Comparison of ENCODE assay signal across 13 mouse cellular contexts in genomic region chr11:120313906-120314685, GRCm38 (mm10). TPM values are rescaled to one million over a fixed set of nuclear protein-coding genes. Genes with fewer than 3 reads are reported as not detected.
DNase-seq lines count a peak whose midpoint lies in the region; ATAC-seq and TF ChIP-seq lines count a peak whose summit lies in the region.
"Had no signal": no experiment of that assay in that cellular context is flagged by ENCODE, and none has a peak within 500 bp of the region (broad histone marks: within the 10 kb centered on the region; RNA-seq: fewer than 3 reads in every experiment).

No protein-coding gene starts in this region.

- H3K9me3 ChIP-seq in heart, embryonic 10.5 days = no peaks in the 10 kb centered on the region
- no peaks in the 10 kb centered on the region for H3K9me3 ChIP-seq in heart, embryonic 12.5 days (replicated peaks)
- no peaks in the 10 kb centered on the region for H3K9me3 ChIP-seq in megakaryocyte, embryonic 14.5 days
- H3K9me3 ChIP-seq in limb, embryonic 10.5 days (replicated peaks) = no peaks in the 10 kb centered on the region
- no peaks in the 10 kb centered on the region for H3K9me3 ChIP-seq in neural tube, embryonic 15.5 days (replicated peaks)
- H3K9me3 ChIP-seq: embryonic facial prominence, embryonic 12.5 days; liver, embryonic 13.5 days had no signal

- ATAC-seq in heart, embryonic 12.5 days (ENCODE audit: insufficient number of reproducible peaks, low FRiP score) = no peak
- ATAC-seq in megakaryocyte, adult 5-6 weeks (ENCODE audit: poor library complexity, severe bottlenecking) = no peak
- ATAC-seq in neural tube, embryonic 15.5 days (ENCODE audit: low FRiP score) = no peak

- no peak overlapping the region for H3K4me2 ChIP-seq in heart, embryonic 12.5 days
- no peak overlapping the region for H3K4me2 ChIP-seq in neural tube, embryonic 15.5 days

- H3K9ac ChIP-seq in heart, embryonic 12.5 days = no peak overlapping the region
- no peak overlapping the region for H3K9ac ChIP-seq in neural tube, embryonic 15.5 days (replicated peaks)
- H3K9ac ChIP-seq: embryonic facial prominence, embryonic 12.5 days had no signal

- TF ChIP-seq CTCF in left cerebral cortex, adult 2 months (IDR thresholded peaks at IDR 0.05) = no peak

- intact Hi-C loops in left cerebral cortex, adult 2 months (cut with DNase I) = loop anchor here (5.0 kb wide), 1 partner anchor 33 kb away; the partner anchor contains the start of gene Actg1

- H3K36me3 ChIP-seq in heart, embryonic 10.5 days = no peaks in the 10 kb centered on the region
- no peaks in the 10 kb centered on the region for H3K36me3 ChIP-seq in heart, embryonic 12.5 days
- no peaks in the 10 kb centered on the region for H3K36me3 ChIP-seq in megakaryocyte, embryonic 14.5 days (replicated peaks; ENCODE audit: low read length)
- no peaks in the 10 kb centered on the region for H3K36me3 ChIP-seq in limb, embryonic 10.5 days
- H3K36me3 ChIP-seq in neural tube, embryonic 15.5 days = no peaks in the 10 kb centered on the region
- H3K36me3 ChIP-seq: embryonic facial prominence, embryonic 12.5 days; liver, embryonic 13.5 days had no signal

- H3K4me1 ChIP-seq in heart, embryonic 10.5 days = peaks cover 53% of the 10 kb centered on the region
- H3K4me1 ChIP-seq in heart, embryonic 12.5 days (replicated peaks) = peaks cover 44% of the 10 kb centered on the region
- H3K4me1 ChIP-seq in megakaryocyte, embryonic 14.5 days = peaks cover 58% of the 10 kb centered on the region
- H3K4me1 ChIP-seq in limb, embryonic 10.5 days = peaks cover 57% of the 10 kb centered on the region
- peaks cover 48% of the 10 kb centered on the region for H3K4me1 ChIP-seq in neural tube, embryonic 15.5 days

- no peak overlapping the region for H3K4me3 ChIP-seq in heart, embryonic 10.5 days
- H3K4me3 ChIP-seq in heart, embryonic 12.5 days = no peak overlapping the region
- peak overlapping the region; percentile 77 for H3K4me3 ChIP-seq in megakaryocyte, embryonic 14.5 days (replicated peaks)
- H3K4me3 ChIP-seq in limb, embryonic 10.5 days = no peak overlapping the region
- H3K4me3 ChIP-seq in neural tube, embryonic 15.5 days (replicated peaks) = no peak overlapping the region
- H3K4me3 ChIP-seq in left cerebral cortex, adult 2 months = no peak overlapping the region
- H3K4me3 ChIP-seq: embryonic facial prominence, embryonic 12.5 days; liver, embryonic 13.5 days had no signal

- DNase-seq in heart, embryonic 10.5 days (ENCODE audit: low spot score) = peak; percentile 67
- DNase-seq in limb, embryonic 10.5 days (ENCODE audit: low spot score) = peak; percentile 28
- no peak for DNase-seq in right cerebral cortex, adult 2 months (ENCODE audit: low spot score in 2 of 2)
- no peak for DNase-seq in left cerebral cortex, adult 2 months (ENCODE audit: extremely low spot score in 1 of 2, low spot score in 2 of 2)
- DNase-seq: liver, embryonic 13.5 days; thymus, postnatal 14 days had no signal

- 52% methylated on average over 6 of the region's 6 CpGs for WGBS in heart, embryonic 10.5 days
- WGBS in heart, embryonic 12.5 days = 49% methylated on average over 6 of the region's 6 CpGs
- 61% methylated on average over 6 of the region's 6 CpGs for WGBS in limb, embryonic 10.5 days
- WGBS in neural tube, embryonic 15.5 days = 61% methylated on average over 6 of the region's 6 CpGs

- no peaks in the 10 kb centered on the region for H3K27me3 ChIP-seq in heart, embryonic 10.5 days (ENCODE audit: insufficient read depth, poor library complexity, severe bottlenecking)
- no peaks in the 10 kb centered on the region for H3K27me3 ChIP-seq in heart, embryonic 12.5 days (replicated peaks)
- H3K27me3 ChIP-seq in megakaryocyte, embryonic 14.5 days (replicated peaks) = peaks cover 6% of the 10 kb centered on the region
- no peaks in the 10 kb centered on the region for H3K27me3 ChIP-seq in limb, embryonic 10.5 days (ENCODE audit: low read depth, poor library complexity, severe bottlenecking)
- H3K27me3 ChIP-seq in neural tube, embryonic 15.5 days (replicated peaks) = no peaks in the 10 kb centered on the region
- H3K27me3 ChIP-seq: embryonic facial prominence, embryonic 12.5 days had no signal

- H3K27ac ChIP-seq in heart, embryonic 10.5 days = peak overlapping the region; percentile 96
- no peak overlapping the region for H3K27ac ChIP-seq in heart, embryonic 12.5 days (ENCODE audit: poor library complexity, severe bottlenecking)
- no peak overlapping the region for H3K27ac ChIP-seq in limb, embryonic 10.5 days
- H3K27ac ChIP-seq in neural tube, embryonic 15.5 days (replicated peaks) = peak overlapping the region; percentile 98
- no peak overlapping the region; the same call in 1 of the 2 replicates for H3K27ac ChIP-seq in left cerebral cortex, adult 2 months

RNA-seq across cellular contexts. Expression of gene Actg1, which starts 34.2 kb away (rescaled TPM):
- polyA plus RNA-seq in heart, embryonic 10.5 days (2016; fragmentation: Nextera tagmentation; extraction: Ambion mirVana) = 1,513 and 2,033 TPM in 2 replicates
- polyA plus RNA-seq in heart, embryonic 12.5 days (2016; fragmentation: Nextera tagmentation; extraction: Ambion mirVana) = 1,404 and 1,426 TPM in 2 replicates
- polyA plus RNA-seq in megakaryocyte, embryonic 14.5 days (2012; ENCODE audit: insufficient read depth, low replicate concordance) = 2,399 and 2,630 TPM in 2 replicates
- total RNA-seq in megakaryocyte, adult 5-6 weeks (2015) = 4,212 and 4,544 TPM in 2 replicates
- 2,305 and 2,430 TPM in 2 replicates for total RNA-seq in megakaryocyte, adult 5-6 weeks (2017)
- polyA plus RNA-seq in limb, embryonic 10.5 days (2016; fragmentation: Nextera tagmentation; extraction: Ambion mirVana) = 3,099 and 3,197 TPM in 2 replicates
- polyA plus RNA-seq in neural tube, embryonic 15.5 days (2015; fragmentation: Nextera tagmentation; extraction: Ambion mirVana) = 3,602 and 3,776 TPM in 2 replicates
- total RNA-seq in left cerebral cortex, adult 2 months (2021) = 1,000 to 10,000 TPM; 1,100 to 1,129 TPM

RNA-seq across cellular contexts. Expression of gene Fscn2, which starts 47.2 kb away (rescaled TPM):
- polyA plus RNA-seq in heart, embryonic 10.5 days (2016; fragmentation: Nextera tagmentation; extraction: Ambion mirVana) = 0.25 and 0.49 TPM in 2 replicates
- polyA plus RNA-seq in heart, embryonic 12.5 days (2016; fragmentation: Nextera tagmentation; extraction: Ambion mirVana) = 0.17 and 0.63 TPM in 2 replicates
- 1.7 and 3.0 TPM in 2 replicates for polyA plus RNA-seq in megakaryocyte, embryonic 14.5 days (2012; ENCODE audit: insufficient read depth, low replicate concordance)
- not detected in 2 replicates for total RNA-seq in megakaryocyte, adult 5-6 weeks (2015)
- not detected in 2 replicates for total RNA-seq in megakaryocyte, adult 5-6 weeks (2017)
- polyA plus RNA-seq in limb, embryonic 10.5 days (2016; fragmentation: Nextera tagmentation; extraction: Ambion mirVana) = 0.35 and 0.74 TPM in 2 replicates
- 0.64 and 1.4 TPM in 2 replicates for polyA plus RNA-seq in neural tube, embryonic 15.5 days (2015; fragmentation: Nextera tagmentation; extraction: Ambion mirVana)
- total RNA-seq in left cerebral cortex, adult 2 months (2021) = under 1 TPM in 1 of 2 experiments, not detected in 1; 0.25 TPM
- total RNA-seq: layer of hippocampus, postnatal 10 days; monocyte, adult 5-6 weeks had no signal
- polyA plus RNA-seq: liver, embryonic 13.5 days had no signal

Comparison
In these comparisons a context has a peak if more than half of its experiments do, and no peak if none do; other contexts are left out.
1. H3K27ac ChIP-seq: peak in heart, embryonic 10.5 days (single experiment) and neural tube, embryonic 15.5 days (single experiment); none in heart, embryonic 12.5 days (single experiment), limb, embryonic 10.5 days (single experiment) and left cerebral cortex, adult 2 months (single experiment).
2. DNase-seq: peak in heart, embryonic 10.5 days (single experiment) and limb, embryonic 10.5 days (single experiment); none in right cerebral cortex, adult 2 months (0 of 2) and left cerebral cortex, adult 2 months (0 of 2).